Mouse (Mus musculus): ENCODE data around the gene A230072I06Rik. TPM values are rescaled to one million over a fixed set of nuclear protein-coding genes. Genes with fewer than 3 reads are reported as not detected.

Gene A230072I06Rik
- polyA plus RNA-seq, 1 experiment from 2014 or later = not detected

GRCm38 (mm10) chr8:12324561-12324960 is 45.9 kb downstream of the A230072I06Rik start:
- DNase-seq (no peak), ATAC-seq (ENCODE audit: low read depth) (no peak)
- Histone ChIP-seq H3K9me3 (replicated peaks) (no peaks in the 10 kb centered on the region), H3K4me1 (replicated peaks) (no peaks in the 10 kb centered on the region), H3K4me2 (no peak overlapping the region), H3K4me3 (replicated peaks) (no peak overlapping the region), H3K9ac (no peak overlapping the region), H3K36me3 (no peaks in the 10 kb centered on the region), H3K27me3 (peaks cover 10% of the 10 kb centered on the region), H3K27ac (no peak overlapping the region)
- 50% methylated on average over 10 of the region's 10 CpGs for WGBS (ENCODE audit: insufficient replicate concordance)

- DNase-seq (no peak), ATAC-seq (ENCODE audit: low read depth) (no peak)
- no peak overlapping the region for H3K9ac ChIP-seq
- no peaks in the 10 kb centered on the region for H3K36me3 ChIP-seq
- no peak overlapping the region for H3K27ac ChIP-seq
- no peak overlapping the region for H3K4me2 ChIP-seq
- no peak overlapping the region for H3K4me3 ChIP-seq (replicated peaks)
- WGBS (ENCODE audit: insufficient replicate concordance) = 25% methylated on average over 16 of the region's 16 CpGs
- peaks cover 10% of the 10 kb centered on the region for H3K27me3 ChIP-seq
- no peaks in the 10 kb centered on the region for H3K9me3 ChIP-seq (replicated peaks)
- H3K4me1 ChIP-seq (replicated peaks) = no peaks in the 10 kb centered on the region
Observed at GRCm38 (mm10) chr8:12324991-12325601, 46.5 kb downstream of the A230072I06Rik start.

GRCm38 (mm10) chr8:12327187-12327586 is 48.6 kb downstream of the A230072I06Rik start:
- 63% methylated on average over 13 of the region's 13 CpGs for WGBS (ENCODE audit: insufficient replicate concordance)

GRCm38 (mm10) chr8:12327707-12328471 is 49.3 kb downstream of the A230072I06Rik start:
- ATAC-seq (ENCODE audit: low read depth) (no peak), DNase-seq (no peak)
- Histone ChIP-seq H3K36me3 (no peaks in the 10 kb centered on the region), H3K4me2 (no peak overlapping the region), H3K27ac (no peak overlapping the region), H3K9ac (no peak overlapping the region), H3K4me1 (replicated peaks) (no peaks in the 10 kb centered on the region), H3K4me3 (replicated peaks) (no peak overlapping the region), H3K27me3 (peaks cover 8% of the 10 kb centered on the region), H3K9me3 (replicated peaks) (no peaks in the 10 kb centered on the region)
- 75% methylated on average over 21 of the region's 21 CpGs for WGBS (ENCODE audit: insufficient replicate concordance)

More at GRCm38 (mm10) chr8:12327187-12327586, 48.6 kb downstream of the A230072I06Rik start:
- DNase-seq (no peak), ATAC-seq (ENCODE audit: low read depth) (no peak)
- Histone ChIP-seq H3K4me1 (replicated peaks) (no peaks in the 10 kb centered on the region), H3K36me3 (no peaks in the 10 kb centered on the region), H3K27me3 (peaks cover 10% of the 10 kb centered on the region), H3K4me2 (no peak overlapping the region), H3K9me3 (replicated peaks) (no peaks in the 10 kb centered on the region), H3K27ac (no peak overlapping the region), H3K9ac (no peak overlapping the region), H3K4me3 (replicated peaks) (no peak overlapping the region)

GRCm38 (mm10) chr8:12328476-12328875 is 49.9 kb downstream of the A230072I06Rik start:
- H3K27me3 ChIP-seq = peaks cover 7% of the 10 kb centered on the region
- no peak overlapping the region for H3K4me2 ChIP-seq

GRCm38 (mm10) chr8:12330066-12330465 is 51.4 kb downstream of the A230072I06Rik start:
- H3K9ac ChIP-seq = no peak overlapping the region
- H3K27me3 ChIP-seq = peaks cover 2% of the 10 kb centered on the region; the same call in 1 of the 2 replicates
- no peak overlapping the region for H3K27ac ChIP-seq
- H3K4me1 ChIP-seq (replicated peaks) = no peaks in the 10 kb centered on the region
- H3K36me3 ChIP-seq = no peaks in the 10 kb centered on the region
- DNase-seq (no peak), ATAC-seq (ENCODE audit: low read depth) (no peak)
- WGBS (ENCODE audit: insufficient replicate concordance) = 21% methylated on average over 8 of the region's 8 CpGs
- no peak overlapping the region for H3K4me2 ChIP-seq
- H3K9me3 ChIP-seq (replicated peaks) = no peaks in the 10 kb centered on the region
- H3K4me3 ChIP-seq (replicated peaks) = no peak overlapping the region

More at GRCm38 (mm10) chr8:12328476-12328875, 49.9 kb downstream of the A230072I06Rik start:
- no peak for DNase-seq
- Histone ChIP-seq H3K36me3 (no peaks in the 10 kb centered on the region), H3K9ac (no peak overlapping the region), H3K4me3 (replicated peaks) (no peak overlapping the region), H3K9me3 (replicated peaks) (no peaks in the 10 kb centered on the region), H3K27ac (no peak overlapping the region), H3K4me1 (replicated peaks) (no peaks in the 10 kb centered on the region)
- no peak for ATAC-seq (ENCODE audit: low read depth)
- WGBS (ENCODE audit: insufficient replicate concordance) = 57% methylated on average over 9 of the region's 9 CpGs

Other genes starting within 250 kb of the A230072I06Rik start
- not detected in 2 replicates for gene Sox1, start 116.5 kb downstream of the A230072I06Rik start, polyA plus RNA-seq (2015; fragmentation: Nextera tagmentation; extraction: Ambion mirVana)

All from liver, embryonic 13.5 days (tissue).